ENCODE assay signal across 7 mouse cellular contexts in genomic region chr5:129846752-129847557, GRCm38 (mm10). TPM values are rescaled to one million over a fixed set of nuclear protein-coding genes. Genes with fewer than 3 reads are reported as not detected.
DNase-seq lines count a peak whose midpoint lies in the region; ATAC-seq and TF ChIP-seq lines count a peak whose summit lies in the region.

TSS of gene Sumf2 (plus strand) at chr5:129846986.

- peaks cover 10% of the 10 kb centered on the region for H3K4me1 ChIP-seq in embryonic facial prominence, embryonic 13.5 days
- no peaks in the 10 kb centered on the region for H3K4me1 ChIP-seq in kidney, adult 2 months (ENCODE audit: control insufficient read depth, insufficient read depth, low read length)
- H3K4me1 ChIP-seq in limb, embryonic 12.5 days (replicated peaks): peaks cover 7% of the 10 kb centered on the region
- H3K4me1 ChIP-seq in midbrain, embryonic 15.5 days: peaks cover 14% of the 10 kb centered on the region
- peaks cover 2% of the 10 kb centered on the region; the same call in 1 of the 2 replicates for H3K4me1 ChIP-seq in spleen, adult 2 months (ENCODE audit: control insufficient read depth, insufficient read depth, insufficient read length)

- peak; percentile 96 to 97 for DNase-seq in adrenal gland, postnatal 36 days
- DNase-seq in heart, adult 18-20 months: peak; percentile 95 to 97
- peak; percentile 98 for DNase-seq in kidney, adult 2 months
- peak; percentile 88 to 94 for DNase-seq in spleen, adult 2 months (ENCODE audit: low read depth in 1 of 2, low spot score in 2 of 2)

- peak; percentile 77 for TF ChIP-seq POLR2A in kidney, adult 2 months (IDR thresholded peaks at IDR 0.05; ENCODE audit: low read depth, low read length)
- peak; percentile 83 for TF ChIP-seq POLR2A in spleen, adult 2 months (IDR thresholded peaks at IDR 0.05; ENCODE audit: low read depth, low read length)

- no peaks in the 10 kb centered on the region for H3K9me3 ChIP-seq in embryonic facial prominence, embryonic 13.5 days
- H3K9me3 ChIP-seq in limb, embryonic 12.5 days: no peaks in the 10 kb centered on the region
- H3K9me3 ChIP-seq in midbrain, embryonic 15.5 days: no peaks in the 10 kb centered on the region

- H3K4me3 ChIP-seq in embryonic facial prominence, embryonic 13.5 days: peak within 1 kb of the TSS; percentile 79
- H3K4me3 ChIP-seq in kidney, adult 2 months (ENCODE audit: insufficient read depth, low read depth, low read length): peak within 1 kb of the TSS; percentile 56
- H3K4me3 ChIP-seq in limb, embryonic 12.5 days (replicated peaks): peak within 1 kb of the TSS; percentile 64
- H3K4me3 ChIP-seq in midbrain, embryonic 15.5 days: peak within 1 kb of the TSS; percentile 81
- peak within 1 kb of the TSS; percentile 95 for H3K4me3 ChIP-seq in spleen, adult 2 months (ENCODE audit: extremely low read depth, insufficient read depth, insufficient read length)

- H3K36me3 ChIP-seq in embryonic facial prominence, embryonic 13.5 days: peaks cover 46% of the 10 kb centered on the region
- no peaks in the 10 kb centered on the region; the same call in 1 of the 2 replicates for H3K36me3 ChIP-seq in kidney, adult 2 months (ENCODE audit: control insufficient read depth, insufficient read depth, low read length)
- H3K36me3 ChIP-seq in limb, embryonic 12.5 days: peaks cover 43% of the 10 kb centered on the region
- H3K36me3 ChIP-seq in midbrain, embryonic 15.5 days (replicated peaks): peaks cover 22% of the 10 kb centered on the region
- peaks cover 12% of the 10 kb centered on the region for H3K36me3 ChIP-seq in spleen, adult 2 months (ENCODE audit: control insufficient read depth, insufficient read depth, low read length)

- 11% methylated on average over 22 of the region's 22 CpGs for WGBS in embryonic facial prominence, embryonic 13.5 days
- WGBS in kidney, adult 2 months: 3% methylated on average over 22 of the region's 22 CpGs
- WGBS in limb, embryonic 12.5 days: 13% methylated on average over 22 of the region's 22 CpGs
- 13% methylated on average over 22 of the region's 22 CpGs for WGBS in midbrain, embryonic 15.5 days
- 5% methylated on average over 22 of the region's 22 CpGs for WGBS in spleen, adult 2 months

- TF ChIP-seq CTCF in kidney, adult 2 months (conservative IDR thresholded peaks at IDR 0.05; ENCODE audit: insufficient read depth, insufficient read length, low read depth, low read length): 0 out of 2 replicates have a peak, but pooled peaks have one; percentile 22
- no peak for TF ChIP-seq CTCF in spleen, adult 2 months (IDR thresholded peaks at IDR 0.05; ENCODE audit: extremely low read depth, insufficient read depth, insufficient read length, insufficient replicate concordance)

- H3K4me2 ChIP-seq in embryonic facial prominence, embryonic 13.5 days: peak within 1 kb of the TSS; percentile 68
- H3K4me2 ChIP-seq in limb, embryonic 12.5 days: peak within 1 kb of the TSS; percentile 69
- peak within 1 kb of the TSS; percentile 58 for H3K4me2 ChIP-seq in midbrain, embryonic 15.5 days

- ATAC-seq in embryonic facial prominence, embryonic 13.5 days (ENCODE audit: insufficient number of reproducible peaks, insufficient read depth, low FRiP score, low TSS enrichment, low read depth): peak; percentile 97
- ATAC-seq in limb, embryonic 12.5 days (ENCODE audit: insufficient number of reproducible peaks, insufficient read depth, low FRiP score, low TSS enrichment, low read depth): peak; percentile 91
- ATAC-seq in midbrain, embryonic 15.5 days (replicated peaks): peak; percentile 99

- peak within 1 kb of the TSS; percentile 83 for H3K9ac ChIP-seq in embryonic facial prominence, embryonic 13.5 days
- H3K9ac ChIP-seq in limb, embryonic 12.5 days (replicated peaks): peak within 1 kb of the TSS; percentile 73
- H3K9ac ChIP-seq in midbrain, embryonic 15.5 days: peak within 1 kb of the TSS; percentile 86

- no peaks in the 10 kb centered on the region for H3K27me3 ChIP-seq in embryonic facial prominence, embryonic 13.5 days
- H3K27me3 ChIP-seq in kidney, adult 2 months (replicated peaks; ENCODE audit: control insufficient read depth, insufficient read depth, low read length): no peaks in the 10 kb centered on the region
- no peaks in the 10 kb centered on the region for H3K27me3 ChIP-seq in limb, embryonic 12.5 days
- H3K27me3 ChIP-seq in midbrain, embryonic 15.5 days (replicated peaks): no peaks in the 10 kb centered on the region
- H3K27me3 ChIP-seq in spleen, adult 2 months (ENCODE audit: control insufficient read depth, insufficient read depth, low read length): no peaks in the 10 kb centered on the region

- peak within 1 kb of the TSS; percentile 48; the same call in 1 of the 2 replicates for H3K27ac ChIP-seq in embryonic facial prominence, embryonic 13.5 days
- H3K27ac ChIP-seq in kidney, adult 2 months (ENCODE audit: insufficient read depth, low read depth, low read length): no peak within 1 kb of the TSS
- H3K27ac ChIP-seq in limb, embryonic 12.5 days: peak within 1 kb of the TSS; percentile 77
- H3K27ac ChIP-seq in midbrain, embryonic 15.5 days: peak within 1 kb of the TSS; percentile 76
- H3K27ac ChIP-seq in spleen, adult 2 months (ENCODE audit: insufficient read depth, low read length): no peak within 1 kb of the TSS

RNA-seq across cellular contexts. Expression of gene Sumf2, which starts in this region (rescaled TPM):
- total RNA-seq in adrenal gland, postnatal 36 days (2021): 10 to 100 TPM; 34.1 to 56.5 TPM
- 64.6 and 81.4 TPM in 2 replicates for polyA plus RNA-seq in embryonic facial prominence, embryonic 13.5 days (2015; fragmentation: Nextera tagmentation; extraction: Ambion mirVana)
- total RNA-seq in heart, adult 18-20 months (2021): 10 to 100 TPM; 10.3 to 11.9 TPM
- 19.5 and 20.7 TPM in 2 replicates for polyA plus RNA-seq in kidney, adult 2 months (2012; rRNA removed)
- polyA plus RNA-seq in limb, embryonic 12.5 days (2016; fragmentation: Nextera tagmentation; extraction: Ambion mirVana): 67.6 and 74.2 TPM in 2 replicates
- 23.1 and 28.4 TPM in 2 replicates for polyA plus RNA-seq in midbrain, embryonic 15.5 days (2015; fragmentation: Nextera tagmentation; extraction: Ambion mirVana)
- polyA plus RNA-seq in spleen, adult 2 months (2012; rRNA removed): 9.5 and 11.5 TPM in 2 replicates

Comparison
In these comparisons a context has a peak if more than half of its experiments do, and no peak if none do; other contexts are left out.
1. H3K27ac ChIP-seq: peak in embryonic facial prominence, embryonic 13.5 days (single experiment), limb, embryonic 12.5 days (single experiment) and midbrain, embryonic 15.5 days (single experiment); none in kidney, adult 2 months (single experiment) and spleen, adult 2 months (single experiment).
2. Peak in every context shown above with its lines, with median percentiles within 50 percentile points of each other: DNase-seq, ATAC-seq, H3K4me2 ChIP-seq, H3K4me3 ChIP-seq and H3K9ac ChIP-seq.